Mouse (Mus musculus): Measurements from ENCODE around the gene Hunk. TPM values are rescaled to one million over a fixed set of nuclear protein-coding genes. Genes with fewer than 3 reads are reported as not detected.

Hunk gene
- polyA plus RNA-seq, 1 experiment from 2014 or later, result 13.6 TPM

DNA sequence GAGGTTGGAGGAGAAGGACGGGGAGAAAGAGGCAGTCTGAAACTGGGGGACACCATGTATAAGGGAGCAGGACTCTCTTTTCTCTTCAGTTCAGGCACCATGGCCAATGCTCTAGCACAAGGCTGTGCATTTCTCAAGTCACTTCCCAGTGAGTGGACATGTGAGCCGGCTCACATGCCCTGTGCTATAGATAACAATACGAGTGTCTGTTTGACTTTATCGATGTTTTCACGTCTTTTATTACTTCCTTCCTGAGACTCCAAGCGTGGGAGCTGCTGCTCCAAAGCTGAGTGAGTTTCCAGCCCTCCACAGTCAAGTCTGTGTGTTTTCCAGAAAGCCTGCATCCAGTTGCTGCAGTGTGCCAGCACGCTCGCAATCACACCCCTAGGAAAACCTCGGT lies 158.4 kb downstream of the Hunk start:
- no peak overlapping the region for H3K9ac ChIP-seq (replicated peaks)
- no peaks in the 10 kb centered on the region for H3K27me3 ChIP-seq
- H3K27ac ChIP-seq (replicated peaks), result no peak overlapping the region
- no peak overlapping the region for H3K4me2 ChIP-seq (replicated peaks)
- no peak for ATAC-seq (replicated peaks)
- no peaks in the 10 kb centered on the region for H3K36me3 ChIP-seq
- no peaks in the 10 kb centered on the region for H3K4me1 ChIP-seq
- 87% methylated on average over 9 of the region's 9 CpGs for WGBS
- H3K4me3 ChIP-seq, result no peak overlapping the region
- H3K9me3 ChIP-seq, result no peaks in the 10 kb centered on the region

GRCm38 (mm10) chr16:90545509-90545908 lies 159.7 kb downstream of the Hunk start:
- no peaks in the 10 kb centered on the region for H3K4me1 ChIP-seq
- no peaks in the 10 kb centered on the region for H3K27me3 ChIP-seq
- WGBS, result 52% methylated on average over 3 of the region's 3 CpGs
- no peak overlapping the region for H3K27ac ChIP-seq (replicated peaks)
- H3K36me3 ChIP-seq, result no peaks in the 10 kb centered on the region
- no peak for ATAC-seq (replicated peaks)
- H3K9me3 ChIP-seq, result no peaks in the 10 kb centered on the region
- H3K9ac ChIP-seq (replicated peaks), result no peak overlapping the region
- no peak overlapping the region for H3K4me3 ChIP-seq
- H3K4me2 ChIP-seq (replicated peaks), result no peak overlapping the region

DNA sequence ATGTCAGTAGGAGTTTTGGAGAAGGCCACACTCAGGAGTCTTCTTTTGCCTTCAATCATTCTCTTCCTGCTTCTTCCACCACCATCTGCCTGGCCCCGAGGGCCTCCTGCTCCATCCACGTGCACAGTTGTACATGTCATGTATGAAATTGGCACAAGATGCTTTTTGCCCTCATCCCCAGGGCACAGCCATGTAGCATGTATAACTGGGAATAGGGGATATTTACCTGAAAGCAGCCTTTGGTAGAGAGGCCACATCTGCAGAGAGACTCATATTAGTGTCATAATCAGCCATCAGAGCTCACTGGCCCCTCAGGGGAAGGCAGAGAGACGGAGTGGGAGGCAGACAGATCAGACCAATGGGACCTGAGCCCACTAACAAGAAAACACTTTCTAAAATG lies 160.8 kb downstream of the Hunk start:
- no peaks in the 10 kb centered on the region for H3K4me1 ChIP-seq

GRCm38 (mm10) chr16:90547996-90548395 lies 162.2 kb downstream of the Hunk start:
- no peak overlapping the region for H3K4me2 ChIP-seq (replicated peaks)
- no peak overlapping the region for H3K4me3 ChIP-seq
- WGBS, result 40% methylated on average over 9 of the region's 9 CpGs
- no peaks in the 10 kb centered on the region for H3K9me3 ChIP-seq
- no peaks in the 10 kb centered on the region for H3K36me3 ChIP-seq
- H3K27ac ChIP-seq (replicated peaks), result no peak overlapping the region
- no peaks in the 10 kb centered on the region for H3K4me1 ChIP-seq
- H3K9ac ChIP-seq (replicated peaks), result no peak overlapping the region
- ATAC-seq (replicated peaks), result no peak
- no peaks in the 10 kb centered on the region for H3K27me3 ChIP-seq

More for the DNA sequence above, 160.8 kb downstream of the Hunk start:
- H3K27me3 ChIP-seq, result no peaks in the 10 kb centered on the region
- no peaks in the 10 kb centered on the region for H3K9me3 ChIP-seq
- no peak for ATAC-seq (replicated peaks)
- no peaks in the 10 kb centered on the region for H3K36me3 ChIP-seq
- no peak overlapping the region for H3K4me3 ChIP-seq
- 90% methylated on average over 3 of the region's 3 CpGs for WGBS
- H3K9ac ChIP-seq (replicated peaks), result no peak overlapping the region
- H3K27ac ChIP-seq (replicated peaks), result no peak overlapping the region
- H3K4me2 ChIP-seq (replicated peaks), result no peak overlapping the region

Other genes with a start within 250 kb of the Hunk start
- 33.8 and 35.1 TPM in 2 replicates for gene Tiam1, start 242.2 kb upstream of the Hunk start, polyA plus RNA-seq (2015; fragmentation: Nextera tagmentation; extraction: Ambion mirVana)
- gene Sod1, start 165.3 kb upstream of the Hunk start, polyA plus RNA-seq (2015; fragmentation: Nextera tagmentation; extraction: Ambion mirVana), result 853 and 902 TPM in 2 replicates
- 25.0 and 28.5 TPM in 2 replicates for gene Scaf4, start 101.5 kb upstream of the Hunk start, polyA plus RNA-seq (2015; fragmentation: Nextera tagmentation; extraction: Ambion mirVana)